Mouse (Mus musculus) stomach, adult 2 months (tissue): ENCODE data around the gene Hs1bp3. TPM values are rescaled to one million over a fixed set of nuclear protein-coding genes. Genes with fewer than 3 reads are reported as not detected.

Source experiments
- polyA plus RNA-seq: library from polyadenylated mRNA; depleted of rRNA; stranded (reverse); fragments of >200 nt; gene quantifications from 2 replicates; pipeline ENCODE4 v1.2.3, GENCODE M21; 2012; rRNA removed

Gene Hs1bp3
- 11.4 and 12.3 TPM in 2 replicates for polyA plus RNA-seq

GRCm38 (mm10) chr12:8313270-8313771 lies at the start of gene Hs1bp3:
Gene Hs1bp3 (plus strand): TSS chr12:8313432.

GRCm38 (mm10) chr12:8301841-8302431 lies 11.3 kb upstream of the Hs1bp3 start, which contains the start of gene Gdf7:
Gene Gdf7 (minus strand): TSS chr12:8301954.

Other genes starting within 250 kb of the Hs1bp3 start
- 4.9 and 6.2 TPM in 2 replicates for gene Ldah, start 105.3 kb upstream of the Hs1bp3 start, polyA plus RNA-seq
- gene Gdf7, start 11.5 kb upstream of the Hs1bp3 start, polyA plus RNA-seq, result not detected in 2 replicates
- gene Rhob, start 186.6 kb downstream of the Hs1bp3 start, polyA plus RNA-seq, result 71.4 and 110 TPM in 2 replicates